Mouse (Mus musculus): ENCODE results near the gene Dhrs13. TPM values are rescaled to one million over a fixed set of nuclear protein-coding genes. Genes with fewer than 3 reads are reported as not detected.
"Not testable (repeated sequence)": the region's sequence is repeated elsewhere in the genome, so short reads cannot be mapped to it uniquely, and the experiment has no call there.

Gene Dhrs13
- total RNA-seq, 1 experiment = 20.2 TPM

- H3K27ac ChIP-seq (ENCODE audit: insufficient read depth, low read depth, low read length, poor library complexity, severe bottlenecking) = no peak overlapping the region
- no peak for DNase-seq (ENCODE audit: low read depth, low spot score)
- no peaks in the 10 kb centered on the region for H3K9me3 ChIP-seq (ENCODE audit: control insufficient read depth, insufficient read depth, low read depth, low read length)
- TF ChIP-seq CHD2 (IDR thresholded peaks at IDR 0.05; ENCODE audit: low read depth, low read length) (no peak), MAFK (IDR thresholded peaks at IDR 0.05; ENCODE audit: insufficient read depth, low read depth, low read length) (no peak), ZNF384 (IDR thresholded peaks at IDR 0.05; ENCODE audit: low read depth, low read length) (no peak), HCFC1 (IDR thresholded peaks at IDR 0.05; ENCODE audit: borderline replicate concordance, insufficient read depth, low read length) (no peak), ZC3H11A (IDR thresholded peaks at IDR 0.05; ENCODE audit: borderline replicate concordance, low read depth, low read length) (no peak)
- H3K36me3 ChIP-seq (ENCODE audit: control insufficient read depth, insufficient read depth, low read length, poor library complexity, severe bottlenecking) = no peaks in the 10 kb centered on the region
- in situ Hi-C loops (cut with MboI; ENCODE audit: low sequenced_read_pairs in 2 of 2, unreplicated experiment in 2 of 2) = no loop called here
- H3K4me1 ChIP-seq (ENCODE audit: control insufficient read depth in 2 of 2, insufficient read depth in 2 of 2, low read length in 2 of 2, poor library complexity in 1 of 2) = peaks cover 0 to 5% of the 10 kb centered on the region in 2 experiments; a peak in 1 of 4 replicates
- H3K4me3 ChIP-seq (ENCODE audit: insufficient read depth in 1 of 2, low read depth in 1 of 2, low read length in 2 of 2, poor library complexity in 1 of 2, severe bottlenecking in 1 of 2) = no peak overlapping the region
- no peak overlapping the region for H3K9ac ChIP-seq (ENCODE audit: insufficient read depth, low read depth, low read length, poor library complexity, severe bottlenecking)
Measured at GRCm38 (mm10) chr11:78044758-78045251, 12.7 kb downstream of the Dhrs13 start.

- DNase-seq (ENCODE audit: low read depth, low spot score); H3K27ac ChIP-seq (ENCODE audit: insufficient read depth, low read depth, low read length, poor library complexity, severe bottlenecking); H3K36me3 ChIP-seq (ENCODE audit: control insufficient read depth, insufficient read depth, low read length, poor library complexity, severe bottlenecking); H3K4me1 ChIP-seq (ENCODE audit: control insufficient read depth in 2 of 2, insufficient read depth in 2 of 2, low read length in 2 of 2, poor library complexity in 1 of 2); in situ Hi-C loops (cut with MboI; ENCODE audit: low sequenced_read_pairs in 2 of 2, unreplicated experiment in 2 of 2); H3K9me3 ChIP-seq (ENCODE audit: control insufficient read depth, insufficient read depth, low read depth, low read length); H3K4me3 ChIP-seq (ENCODE audit: insufficient read depth in 1 of 2, low read depth in 1 of 2, low read length in 2 of 2, poor library complexity in 1 of 2, severe bottlenecking in 1 of 2); H3K9ac ChIP-seq (ENCODE audit: insufficient read depth, low read depth, low read length, poor library complexity, severe bottlenecking): not testable (repeated sequence)
Measured at GRCm38 (mm10) chr11:78048637-78049036, 16.6 kb downstream of the Dhrs13 start.

- DNase-seq (ENCODE audit: low read depth, low spot score) = no peak
- no peaks in the 10 kb centered on the region for H3K9me3 ChIP-seq (ENCODE audit: control insufficient read depth, insufficient read depth, low read depth, low read length)
- TF ChIP-seq MAFK (IDR thresholded peaks at IDR 0.05; ENCODE audit: insufficient read depth, low read depth, low read length) = no peak
- TF ChIP-seq CHD2 (IDR thresholded peaks at IDR 0.05; ENCODE audit: low read depth, low read length) = no peak
- no peak for TF ChIP-seq HCFC1 (IDR thresholded peaks at IDR 0.05; ENCODE audit: borderline replicate concordance, insufficient read depth, low read length)
- TF ChIP-seq ZNF384 (IDR thresholded peaks at IDR 0.05; ENCODE audit: low read depth, low read length) = no peak
- no peak for TF ChIP-seq ZC3H11A (IDR thresholded peaks at IDR 0.05; ENCODE audit: borderline replicate concordance, low read depth, low read length)
- H3K9ac ChIP-seq (ENCODE audit: insufficient read depth, low read depth, low read length, poor library complexity, severe bottlenecking) = no peak overlapping the region
- H3K4me3 ChIP-seq (ENCODE audit: insufficient read depth in 1 of 2, low read depth in 1 of 2, low read length in 2 of 2, poor library complexity in 1 of 2, severe bottlenecking in 1 of 2) = no peak overlapping the region
- in situ Hi-C loops (cut with MboI; ENCODE audit: low sequenced_read_pairs in 2 of 2, unreplicated experiment in 2 of 2) = no loop called here
- peaks cover 5% of the 10 kb centered on the region; the same call in 1 of the 2 replicates for H3K36me3 ChIP-seq (ENCODE audit: control insufficient read depth, insufficient read depth, low read length, poor library complexity, severe bottlenecking)
- peaks cover 0 to 6% of the 10 kb centered on the region in 2 experiments; a peak in 1 of 4 replicates for H3K4me1 ChIP-seq (ENCODE audit: control insufficient read depth in 2 of 2, insufficient read depth in 2 of 2, low read length in 2 of 2, poor library complexity in 1 of 2)
- H3K27ac ChIP-seq (ENCODE audit: insufficient read depth, low read depth, low read length, poor library complexity, severe bottlenecking) = no peak overlapping the region
Measured at GRCm38 (mm10) chr11:78053078-78053477, 21.0 kb downstream of the Dhrs13 start.

- H3K4me3 ChIP-seq (ENCODE audit: insufficient read depth in 1 of 2, low read depth in 1 of 2, low read length in 2 of 2, poor library complexity in 1 of 2, severe bottlenecking in 1 of 2) = peak overlapping the region in 1 of 2 experiments; percentile 18; a peak in 1 of 4 replicates
- H3K27ac ChIP-seq (ENCODE audit: insufficient read depth, low read depth, low read length, poor library complexity, severe bottlenecking) = no peak overlapping the region
- DNase-seq (ENCODE audit: low read depth, low spot score) = no peak
- TF ChIP-seq CHD2 (IDR thresholded peaks at IDR 0.05; ENCODE audit: low read depth, low read length) (no peak), ZNF384 (IDR thresholded peaks at IDR 0.05; ENCODE audit: low read depth, low read length) (no peak), ZC3H11A (IDR thresholded peaks at IDR 0.05; ENCODE audit: borderline replicate concordance, low read depth, low read length) (no peak), HCFC1 (IDR thresholded peaks at IDR 0.05; ENCODE audit: borderline replicate concordance, insufficient read depth, low read length) (no peak), MAFK (IDR thresholded peaks at IDR 0.05; ENCODE audit: insufficient read depth, low read depth, low read length) (no peak)
- H3K9me3 ChIP-seq (ENCODE audit: control insufficient read depth, insufficient read depth, low read depth, low read length) = no peaks in the 10 kb centered on the region
- in situ Hi-C loops (cut with MboI; ENCODE audit: low sequenced_read_pairs in 2 of 2, unreplicated experiment in 2 of 2) = no loop called here
- peaks cover 18% of the 10 kb centered on the region for H3K36me3 ChIP-seq (ENCODE audit: control insufficient read depth, insufficient read depth, low read length, poor library complexity, severe bottlenecking)
- peaks cover 0 to 5% of the 10 kb centered on the region in 2 experiments; a peak in 1 of 4 replicates for H3K4me1 ChIP-seq (ENCODE audit: control insufficient read depth in 2 of 2, insufficient read depth in 2 of 2, low read length in 2 of 2, poor library complexity in 1 of 2)
- H3K9ac ChIP-seq (ENCODE audit: insufficient read depth, low read depth, low read length, poor library complexity, severe bottlenecking) = no peak overlapping the region; the same call in 1 of the 2 replicates
Measured at GRCm38 (mm10) chr11:78056946-78057345, 24.9 kb downstream of the Dhrs13 start.
